Comparison of ENCODE assay signal across 16 mouse cellular contexts in genomic region chr11:94412562-94412961, GRCm38 (mm10). TPM values are rescaled to one million over a fixed set of nuclear protein-coding genes. Genes with fewer than 3 reads are reported as not detected.
DNase-seq lines count a peak whose midpoint lies in the region; ATAC-seq and TF ChIP-seq lines count a peak whose summit lies in the region.
"Had no signal": no experiment of that assay in that cellular context is flagged by ENCODE, and none has a peak within 500 bp of the region (broad histone marks: within the 10 kb centered on the region; RNA-seq: fewer than 3 reads in every experiment).

No protein-coding gene starts in this region.

- ATAC-seq in heart, embryonic 11.5 days (replicated peaks; ENCODE audit: insufficient number of reproducible peaks, low FRiP score, low TSS enrichment), result peak; percentile 19; the same call in 1 of the 2 replicates
- ATAC-seq in midbrain, postnatal 0 days (ENCODE audit: low FRiP score), result no peak
- no peak for ATAC-seq in hindbrain, embryonic 13.5 days (ENCODE audit: low FRiP score)
- ATAC-seq in neural tube, embryonic 15.5 days (ENCODE audit: low FRiP score), result no peak
- no peak for ATAC-seq in CD4-positive, CD25-positive, alpha-beta regulatory T cell, adult 4 months

- peaks cover 40% of the 10 kb centered on the region for H3K4me1 ChIP-seq in heart, embryonic 11.5 days (ENCODE audit: control insufficient read depth, insufficient read depth, low read length)
- H3K4me1 ChIP-seq in midbrain, embryonic 10.5 days, result peaks cover 62% of the 10 kb centered on the region
- 0 out of 2 replicates have a peak, but pooled peaks cover 4% of the 10 kb centered on the region for H3K4me1 ChIP-seq in midbrain, postnatal 0 days (ENCODE audit: insufficient read depth, low read length)
- peaks cover 73% of the 10 kb centered on the region for H3K4me1 ChIP-seq in hindbrain, embryonic 13.5 days (replicated peaks)
- peaks cover 40% of the 10 kb centered on the region for H3K4me1 ChIP-seq in neural tube, embryonic 15.5 days
- H3K4me1 ChIP-seq: liver, embryonic 13.5 days had no signal

- peak overlapping the region; percentile 54 for H3K4me2 ChIP-seq in heart, embryonic 11.5 days
- H3K4me2 ChIP-seq in midbrain, postnatal 0 days (ENCODE audit: low read depth, low read length, poor library complexity, severe bottlenecking), result no peak overlapping the region
- H3K4me2 ChIP-seq in hindbrain, embryonic 13.5 days, result no peak overlapping the region
- H3K4me2 ChIP-seq in neural tube, embryonic 15.5 days, result no peak overlapping the region
- H3K4me2 ChIP-seq: liver, embryonic 13.5 days had no signal

- H3K4me3 ChIP-seq in heart, embryonic 11.5 days (ENCODE audit: low read depth, low read length), result peak overlapping the region; percentile 8; the same call in 1 of the 2 replicates
- H3K4me3 ChIP-seq in midbrain, embryonic 10.5 days, result no peak overlapping the region
- no peak overlapping the region for H3K4me3 ChIP-seq in midbrain, postnatal 0 days (ENCODE audit: low read depth, low read length)
- H3K4me3 ChIP-seq in hindbrain, embryonic 13.5 days, result no peak overlapping the region
- H3K4me3 ChIP-seq in neural tube, embryonic 15.5 days (replicated peaks), result no peak overlapping the region
- H3K4me3 ChIP-seq: liver, embryonic 13.5 days had no signal

- no peak for DNase-seq in heart, adult 11 months
- DNase-seq in midbrain, embryonic 10.5 days (ENCODE audit: low spot score), result no peak
- DNase-seq in midbrain, postnatal 0 days (ENCODE audit: low spot score), result no peak
- no peak for DNase-seq in frontal cortex, postnatal 36 days (ENCODE audit: low spot score in 2 of 2)
- DNase-seq: adrenal gland, postnatal 10 days; B cell, adult 2 months; cerebellum, adult 9-10 months; gastrocnemius, postnatal 14 days; kidney, postnatal 10 days; liver, embryonic 13.5 days; lung, postnatal 10 days; thymus, adult 18-20 months had no signal

- 0 out of 2 replicates have a peak overlapping the region, but pooled peaks have one; percentile 16 for H3K9ac ChIP-seq in heart, embryonic 11.5 days (ENCODE audit: low read depth, low read length)
- H3K9ac ChIP-seq in midbrain, postnatal 0 days (replicated peaks; ENCODE audit: low read length, poor library complexity, severe bottlenecking), result no peak overlapping the region
- no peak overlapping the region for H3K9ac ChIP-seq in hindbrain, embryonic 13.5 days
- H3K9ac ChIP-seq in neural tube, embryonic 15.5 days (replicated peaks), result no peak overlapping the region
- H3K9ac ChIP-seq: liver, embryonic 13.5 days had no signal

- H3K9me3 ChIP-seq in heart, embryonic 11.5 days (replicated peaks; ENCODE audit: control insufficient read depth, low read length), result no peaks in the 10 kb centered on the region
- H3K9me3 ChIP-seq in midbrain, embryonic 10.5 days (replicated peaks), result no peaks in the 10 kb centered on the region
- no peaks in the 10 kb centered on the region for H3K9me3 ChIP-seq in midbrain, postnatal 0 days (ENCODE audit: low read length)
- H3K9me3 ChIP-seq in hindbrain, embryonic 13.5 days, result no peaks in the 10 kb centered on the region
- H3K9me3 ChIP-seq in neural tube, embryonic 15.5 days (replicated peaks), result no peaks in the 10 kb centered on the region
- H3K9me3 ChIP-seq: liver, embryonic 13.5 days had no signal

- peaks cover 55% of the 10 kb centered on the region for H3K27me3 ChIP-seq in heart, embryonic 11.5 days (ENCODE audit: control insufficient read depth, insufficient read depth, low read length)
- peaks cover 46% of the 10 kb centered on the region for H3K27me3 ChIP-seq in midbrain, embryonic 10.5 days (ENCODE audit: low read depth, poor library complexity, severe bottlenecking)
- no peaks in the 10 kb centered on the region for H3K27me3 ChIP-seq in midbrain, postnatal 0 days (ENCODE audit: insufficient read depth, low read length)
- H3K27me3 ChIP-seq in hindbrain, embryonic 13.5 days, result peaks cover 24% of the 10 kb centered on the region
- no peaks in the 10 kb centered on the region for H3K27me3 ChIP-seq in neural tube, embryonic 15.5 days (replicated peaks)

- H3K36me3 ChIP-seq in heart, embryonic 11.5 days (ENCODE audit: control insufficient read depth, insufficient read depth, low read length), result no peaks in the 10 kb centered on the region
- peaks cover 70% of the 10 kb centered on the region for H3K36me3 ChIP-seq in midbrain, embryonic 10.5 days
- peaks cover 38% of the 10 kb centered on the region for H3K36me3 ChIP-seq in midbrain, postnatal 0 days (ENCODE audit: insufficient read depth, low read length)
- peaks cover 63% of the 10 kb centered on the region for H3K36me3 ChIP-seq in hindbrain, embryonic 13.5 days
- H3K36me3 ChIP-seq in neural tube, embryonic 15.5 days, result peaks cover 46% of the 10 kb centered on the region
- H3K36me3 ChIP-seq: liver, embryonic 13.5 days had no signal

- 2% methylated on average over 2 of the region's 2 CpGs for WGBS in heart, embryonic 11.5 days (ENCODE audit: insufficient replicate concordance)
- 79% methylated on average over 2 of the region's 2 CpGs for WGBS in midbrain, embryonic 10.5 days
- WGBS in midbrain, postnatal 0 days, result 48% methylated on average over 2 of the region's 2 CpGs
- WGBS in hindbrain, embryonic 13.5 days, result 61% methylated on average over 2 of the region's 2 CpGs
- WGBS in neural tube, embryonic 15.5 days, result 60% methylated on average over 2 of the region's 2 CpGs

- peak overlapping the region; percentile 66 for H3K27ac ChIP-seq in heart, embryonic 11.5 days (ENCODE audit: low read depth, low read length)
- peak overlapping the region; percentile 72 for H3K27ac ChIP-seq in midbrain, embryonic 10.5 days (replicated peaks)
- H3K27ac ChIP-seq in midbrain, postnatal 0 days (ENCODE audit: low read depth, low read length), result no peak overlapping the region
- H3K27ac ChIP-seq in hindbrain, embryonic 13.5 days, result peak overlapping the region; percentile 84
- H3K27ac ChIP-seq in neural tube, embryonic 15.5 days (replicated peaks), result peak overlapping the region; percentile 45; the same call in 1 of the 2 replicates
- H3K27ac ChIP-seq: liver, embryonic 13.5 days had no signal

- TF ChIP-seq CTCF in midbrain, postnatal 0 days (IDR thresholded peaks at IDR 0.05), result no peak

RNA-seq across cellular contexts. Expression of gene Abcc3, which starts 19.8 kb away (rescaled TPM):
- polyA plus RNA-seq in heart, embryonic 11.5 days (2014; fragmentation: Nextera tagmentation; extraction: Ambion mirVana), result 0.34 and 0.96 TPM in 2 replicates
- 0.37 and 0.42 TPM in 2 replicates for polyA plus RNA-seq in midbrain, embryonic 10.5 days (2016; fragmentation: Nextera tagmentation; extraction: Ambion mirVana)
- total RNA-seq in midbrain, postnatal 0 days (2014; rRNA removed), result 1.7 and 3.6 TPM in 2 replicates
- 0.72 and 0.99 TPM in 2 replicates for polyA plus RNA-seq in midbrain, postnatal 0 days (2015; fragmentation: Nextera tagmentation; extraction: Ambion mirVana)
- polyA plus RNA-seq in hindbrain, embryonic 13.5 days (2015; fragmentation: Nextera tagmentation; extraction: Ambion mirVana), result 0.50 and 0.77 TPM in 2 replicates
- polyA plus RNA-seq in neural tube, embryonic 15.5 days (2015; fragmentation: Nextera tagmentation; extraction: Ambion mirVana), result 1.1 and 1.7 TPM in 2 replicates
- 1 to 10 TPM in 1 of 2 experiments, under 1 TPM in 1; 0.67 to 2.8 TPM for polyA plus RNA-seq in CD4-positive, CD25-positive, alpha-beta regulatory T cell, adult 4 months (2017; shearing (Covaris generic))
